Mouse (Mus musculus) induced T-regulatory cell, adult 2 months (primary cell): ENCODE results near the gene Upp2.
A peak's percentile ranks its signal among the peaks of the same experiment; 100 is the strongest.

Experiments used
- DNase-seq: peaks from one replicate; pipeline ENCODE4 v3.0.0-alpha.2; 2012; ENCODE audit warnings: low read depth

The Upp2 gene

GRCm38 (mm10) chr2:58552296-58552695 is 14.8 kb upstream of the Upp2 start:
- DNase-seq, result no peak

GRCm38 (mm10) chr2:58557045-58557845 is 9.9 kb upstream of the Upp2 start:
- no peak for DNase-seq

GRCm38 (mm10) chr2:58562137-58562536 is 5.0 kb upstream of the Upp2 start:
- no peak for DNase-seq

GRCm38 (mm10) chr2:58565267-58565666 is 1.8 kb upstream of the Upp2 start:
- no peak for DNase-seq

GRCm38 (mm10) chr2:58566049-58566409 is 1.1 kb upstream of the Upp2 start:
- DNase-seq, result no peak

GRCm38 (mm10) chr2:58566410-58567065 is 560 bp upstream of the Upp2 start:
- DNase-seq, result peak; percentile 51

GRCm38 (mm10) chr2:58567866-58568719 is 995 bp downstream of the Upp2 start:
- peak; percentile 9 for DNase-seq

- no peak for DNase-seq
Measured at GRCm38 (mm10) chr2:58568841-58569645, 1.9 kb downstream of the Upp2 start.

GRCm38 (mm10) chr2:58574167-58574566 is 7.1 kb downstream of the Upp2 start:
- no peak for DNase-seq

- no peak for DNase-seq
Measured at GRCm38 (mm10) chr2:58586311-58586710, 19.2 kb downstream of the Upp2 start.

GRCm38 (mm10) chr2:58589637-58590036 is 22.5 kb downstream of the Upp2 start:
- no peak for DNase-seq

- no peak for DNase-seq
Measured at GRCm38 (mm10) chr2:58590055-58590454, 23.0 kb downstream of the Upp2 start.

GRCm38 (mm10) chr2:58595350-58595749 is 28.3 kb downstream of the Upp2 start:
- no peak for DNase-seq

- DNase-seq, result no peak
Measured at GRCm38 (mm10) chr2:58596774-58597342, 29.8 kb downstream of the Upp2 start.

- DNase-seq, result no peak
Measured at GRCm38 (mm10) chr2:58597556-58597955, 30.5 kb downstream of the Upp2 start.

- no peak for DNase-seq
Measured at GRCm38 (mm10) chr2:58599639-58600038, 32.5 kb downstream of the Upp2 start.

- DNase-seq, result no peak
Measured at GRCm38 (mm10) chr2:58601382-58601781, 34.3 kb downstream of the Upp2 start.

GRCm38 (mm10) chr2:58603379-58603778 is 36.3 kb downstream of the Upp2 start:
- DNase-seq, result no peak

GRCm38 (mm10) chr2:58604791-58605190 is 37.7 kb downstream of the Upp2 start:
- no peak for DNase-seq

GRCm38 (mm10) chr2:58613720-58614119 is 46.6 kb downstream of the Upp2 start:
- DNase-seq, result no peak

- no peak for DNase-seq
Measured at GRCm38 (mm10) chr2:58614851-58615250, 47.8 kb downstream of the Upp2 start.
